Mouse (Mus musculus) neural tube, embryonic 15.5 days (tissue): ENCODE results near the gene Mrrf. TPM values are rescaled to one million over a fixed set of nuclear protein-coding genes. Genes with fewer than 3 reads are reported as not detected.

Experiments used
- ATAC-seq: fragments of 200-750 bp; cut with Nextera tagmentation; 2 replicates; pipeline ENCODE4 v1.8.0; 2017; ENCODE audit warnings: mild to moderate bottlenecking, moderate TSS enrichment, moderate library complexity; ENCODE audit not compliant: low FRiP score
- H3K27ac ChIP-seq: fragments of 300-500 bp; sonication (generic); replicated peaks from 2 replicates; pipeline ENCODE4 v1.5.1; 2015; ENCODE audit warnings: mild to moderate bottlenecking, inconsistent platforms
- H3K27me3 ChIP-seq: fragments of 300-500 bp; sonication (generic); replicated peaks from 2 replicates; pipeline ENCODE4 v1.6.1; 2015; ENCODE audit warnings: inconsistent platforms
- H3K36me3 ChIP-seq: fragments of 300-500 bp; sonication (generic); 2 replicates; pipeline ENCODE4 v1.6.1; 2015; ENCODE audit warnings: inconsistent platforms
- H3K4me1 ChIP-seq: fragments of 300-500 bp; sonication (generic); 2 replicates; pipeline ENCODE4 v1.6.1; 2015; ENCODE audit warnings: inconsistent platforms
- H3K4me2 ChIP-seq: fragments of 300-500 bp; sonication (generic); 2 replicates; pipeline ENCODE4 v1.6.1; 2015; ENCODE audit warnings: inconsistent platforms, mild to moderate bottlenecking, moderate library complexity
- H3K4me3 ChIP-seq: fragments of 300-500 bp; sonication (generic); replicated peaks from 2 replicates; pipeline ENCODE4 v1.5.1; 2015; ENCODE audit warnings: mild to moderate bottlenecking, inconsistent platforms
- H3K9ac ChIP-seq: fragments of 300-500 bp; sonication (generic); replicated peaks from 2 replicates; pipeline ENCODE4 v1.6.1; 2015; ENCODE audit warnings: mild to moderate bottlenecking, inconsistent platforms
- H3K9me3 ChIP-seq: fragments of 300-500 bp; sonication (generic); replicated peaks from 2 replicates; pipeline ENCODE4 v1.6.1; 2016; ENCODE audit warnings: inconsistent platforms
- WGBS: fragments of 180-500 bp; shearing (Covaris S2); methylation state at CpG from one replicate; pipeline ENCODE4 v1.1.7; 2015; ENCODE audit warnings: mixed read lengths; 5-methylcytosine and 5-hydroxymethylcytosine counted together
- polyA plus RNA-seq: library from polyadenylated mRNA; unstranded; fragments of >200 nt; fragmentation: Nextera tagmentation; extraction: Ambion mirVana; gene quantifications from 2 replicates; pipeline ENCODE4 v1.2.1, GENCODE M21; 2015

Mrrf gene
- polyA plus RNA-seq, 1 experiment from 2014 or later = 20.0 TPM

GRCm38 (mm10) chr2:36103069-36103554, 33.1 kb upstream of the Mrrf start:
- Histone ChIP-seq H3K4me1 (peaks cover 40% of the 10 kb centered on the region), H3K36me3 (no peaks in the 10 kb centered on the region), H3K27ac (no peak overlapping the region), H3K4me2 (peak overlapping the region; percentile 63), H3K27me3 (peaks cover 98% of the 10 kb centered on the region), H3K4me3 (peak overlapping the region; percentile 34), H3K9ac (no peak overlapping the region), H3K9me3 (no peaks in the 10 kb centered on the region)
- no peak for ATAC-seq
- WGBS = 2% methylated on average over 21 of the region's 21 CpGs

GRCm38 (mm10) chr2:36103555-36104367, 32.4 kb upstream of the Mrrf start:
- Histone ChIP-seq H3K27ac (no peak overlapping the region), H3K36me3 (no peaks in the 10 kb centered on the region), H3K4me1 (peaks cover 40% of the 10 kb centered on the region), H3K9me3 (no peaks in the 10 kb centered on the region), H3K4me2 (peak overlapping the region; percentile 63), H3K27me3 (peaks cover 98% of the 10 kb centered on the region), H3K9ac (no peak overlapping the region), H3K4me3 (peak overlapping the region; percentile 34)
- no peak for ATAC-seq
- under 1% methylated on average over 38 of the region's 38 CpGs for WGBS

- H3K27me3 ChIP-seq = peaks cover 96% of the 10 kb centered on the region
Measured at GRCm38 (mm10) chr2:36104436-36104955, 31.7 kb upstream of the Mrrf start.

GRCm38 (mm10) chr2:36104956-36105741, 31.0 kb upstream of the Mrrf start, which contains the start of gene Lhx6:
Lhx6 (minus strand) TSS chr2:36105408.
- H3K27ac ChIP-seq = no peak within 1 kb of the TSS
- H3K4me3 ChIP-seq = peak within 1 kb of the TSS; percentile 34
- peak within 1 kb of the TSS; percentile 63 for H3K4me2 ChIP-seq
- under 1% methylated on average over 55 of the region's 58 CpGs for WGBS
- H3K4me1 ChIP-seq = peaks cover 40% of the 10 kb centered on the region
- peaks cover 95% of the 10 kb centered on the region for H3K27me3 ChIP-seq
- ATAC-seq = no peak
- no peaks in the 10 kb centered on the region for H3K36me3 ChIP-seq
- H3K9me3 ChIP-seq = no peaks in the 10 kb centered on the region
- H3K9ac ChIP-seq = no peak within 1 kb of the TSS

More at GRCm38 (mm10) chr2:36104436-36104955, 31.7 kb upstream of the Mrrf start:
- Histone ChIP-seq H3K4me2 (peak overlapping the region; percentile 63), H3K4me3 (peak overlapping the region; percentile 34), H3K27ac (no peak overlapping the region), H3K9ac (no peak overlapping the region), H3K4me1 (peaks cover 40% of the 10 kb centered on the region), H3K9me3 (no peaks in the 10 kb centered on the region), H3K36me3 (no peaks in the 10 kb centered on the region)
- under 1% methylated on average over 32 of the region's 32 CpGs for WGBS
- no peak for ATAC-seq

- Histone ChIP-seq H3K4me2 (no peak overlapping the region), H3K9me3 (no peaks in the 10 kb centered on the region), H3K27ac (no peak overlapping the region), H3K27me3 (peaks cover 81% of the 10 kb centered on the region), H3K36me3 (no peaks in the 10 kb centered on the region), H3K4me1 (peaks cover 21% of the 10 kb centered on the region), H3K4me3 (no peak overlapping the region), H3K9ac (no peak overlapping the region)
- 7% methylated on average over 7 of the region's 7 CpGs for WGBS
- no peak for ATAC-seq
Measured at GRCm38 (mm10) chr2:36108615-36109014, 27.6 kb upstream of the Mrrf start.

- no peak overlapping the region for H3K27ac ChIP-seq
- no peak overlapping the region for H3K9ac ChIP-seq
- H3K27me3 ChIP-seq = peaks cover 43% of the 10 kb centered on the region
- H3K4me1 ChIP-seq = no peaks in the 10 kb centered on the region
- H3K36me3 ChIP-seq = peaks cover 20% of the 10 kb centered on the region
- no peak for ATAC-seq
- WGBS = 78% methylated on average over 3 of the region's 3 CpGs
- no peak overlapping the region for H3K4me2 ChIP-seq
- H3K4me3 ChIP-seq = no peak overlapping the region
- H3K9me3 ChIP-seq = no peaks in the 10 kb centered on the region
Measured at GRCm38 (mm10) chr2:36112632-36113031, 23.6 kb upstream of the Mrrf start.

GRCm38 (mm10) chr2:36126795-36127429, 9.3 kb upstream of the Mrrf start:
- WGBS = 94% methylated on average over 9 of the region's 9 CpGs
- peaks cover 71% of the 10 kb centered on the region for H3K36me3 ChIP-seq
- H3K27ac ChIP-seq = no peak overlapping the region
- no peaks in the 10 kb centered on the region for H3K9me3 ChIP-seq
- no peak for ATAC-seq
- no peak overlapping the region for H3K4me3 ChIP-seq
- H3K27me3 ChIP-seq = no peaks in the 10 kb centered on the region
- H3K4me2 ChIP-seq = no peak overlapping the region
- no peak overlapping the region for H3K9ac ChIP-seq
- 0 out of 2 replicates have a peak, but pooled peaks cover 2% of the 10 kb centered on the region for H3K4me1 ChIP-seq

GRCm38 (mm10) chr2:36127973-36128372, 8.2 kb upstream of the Mrrf start:
- WGBS = 77% methylated on average over 4 of the region's 4 CpGs
- no peak overlapping the region for H3K4me3 ChIP-seq
- no peaks in the 10 kb centered on the region for H3K27me3 ChIP-seq
- no peak overlapping the region for H3K9ac ChIP-seq
- no peak overlapping the region for H3K27ac ChIP-seq
- 0 out of 2 replicates have a peak, but pooled peaks cover 2% of the 10 kb centered on the region for H3K4me1 ChIP-seq
- no peak for ATAC-seq
- H3K4me2 ChIP-seq = no peak overlapping the region
- H3K9me3 ChIP-seq = no peaks in the 10 kb centered on the region
- peaks cover 71% of the 10 kb centered on the region for H3K36me3 ChIP-seq

GRCm38 (mm10) chr2:36129051-36129450, 7.1 kb upstream of the Mrrf start:
- no peaks in the 10 kb centered on the region for H3K27me3 ChIP-seq
- no peak for ATAC-seq
- peaks cover 72% of the 10 kb centered on the region for H3K36me3 ChIP-seq
- no peaks in the 10 kb centered on the region for H3K9me3 ChIP-seq
- H3K4me3 ChIP-seq = no peak overlapping the region
- H3K4me2 ChIP-seq = no peak overlapping the region
- H3K9ac ChIP-seq = no peak overlapping the region
- no peak overlapping the region for H3K27ac ChIP-seq
- 0 out of 2 replicates have a peak, but pooled peaks cover 2% of the 10 kb centered on the region for H3K4me1 ChIP-seq
- WGBS = 86% methylated on average over 3 of the region's 3 CpGs

- Histone ChIP-seq H3K4me2 (peak overlapping the region; percentile 69), H3K4me3 (peak overlapping the region; percentile 75), H3K27me3 (no peaks in the 10 kb centered on the region), H3K36me3 (peaks cover 31% of the 10 kb centered on the region), H3K9me3 (no peaks in the 10 kb centered on the region), H3K9ac (peak overlapping the region; percentile 73), H3K27ac (peak overlapping the region; percentile 89), H3K4me1 (peaks cover 21% of the 10 kb centered on the region)
- 1% methylated on average over 4 of the region's 4 CpGs for WGBS
- ATAC-seq = peak; percentile 9; the same call in 1 of the 2 replicates
Measured at GRCm38 (mm10) chr2:36135887-36136286, 302 bp upstream of the Mrrf start.

- H3K4me2 ChIP-seq = no peak overlapping the region
- no peaks in the 10 kb centered on the region for H3K9me3 ChIP-seq
- WGBS = 77% methylated on average over 2 of the region's 2 CpGs
- H3K36me3 ChIP-seq = peaks cover 15% of the 10 kb centered on the region
- no peak overlapping the region for H3K27ac ChIP-seq
- no peak overlapping the region for H3K9ac ChIP-seq
- no peak overlapping the region for H3K4me3 ChIP-seq
- H3K27me3 ChIP-seq = no peaks in the 10 kb centered on the region
- H3K4me1 ChIP-seq = peaks cover 21% of the 10 kb centered on the region
- no peak for ATAC-seq
Measured at GRCm38 (mm10) chr2:36139096-36139495, 2.9 kb downstream of the Mrrf start.
